Mouse (Mus musculus) ES-E14 (cell line): ENCODE data around the gene Hectd4. TPM values are rescaled to one million over a fixed set of nuclear protein-coding genes. Genes with fewer than 3 reads are reported as not detected.
A peak's percentile ranks its signal among the peaks of the same experiment; 100 is the strongest.
"Not testable (repeated sequence)": the region's sequence is repeated elsewhere in the genome, so short reads cannot be mapped to it uniquely, and the experiment has no call there.

Source experiments
- DNase-seq: peaks from one replicate; pipeline ENCODE4 v3.0.0-alpha.2; 2013; ENCODE audit warnings: low read depth, low spot score
- H3K27ac ChIP-seq: 2 replicates; pipeline ENCODE4 v1.5.1; 2012; ENCODE audit warnings: low read depth, mild to moderate bottlenecking, low read length, moderate library complexity, mixed read lengths; ENCODE audit not compliant: poor library complexity, insufficient read depth, severe bottlenecking
- H3K36me3 ChIP-seq: 2 replicates; pipeline ENCODE4 v1.6.1; 2012; ENCODE audit warnings: mild to moderate bottlenecking, low read length, moderate library complexity, mixed read lengths; ENCODE audit not compliant: control insufficient read depth, poor library complexity, insufficient read depth, severe bottlenecking
- H3K4me1 ChIP-seq, 2 experiments: fragments of 150-350 bp in 1 of 2; sonication (generic) in 1 of 2; 2 replicates each; pipeline ENCODE4 v1.6.1; 2012; ENCODE audit warnings: low read length in 2 of 2, mild to moderate bottlenecking in 1 of 2, mixed read lengths in 1 of 2; ENCODE audit not compliant: control insufficient read depth in 2 of 2, insufficient read depth in 2 of 2, poor library complexity in 1 of 2
- H3K4me3 ChIP-seq, 2 experiments: fragments of 150-350 bp in 1 of 2; sonication (generic) in 1 of 2; 2 replicates each; pipeline ENCODE4 v1.5.1; 2012; ENCODE audit warnings: low read length in 2 of 2, low read depth in 1 of 2, mild to moderate bottlenecking in 1 of 2, mixed read lengths in 1 of 2; ENCODE audit not compliant: insufficient read depth in 1 of 2, poor library complexity in 1 of 2, severe bottlenecking in 1 of 2
- H3K9ac ChIP-seq: 2 replicates; pipeline ENCODE4 v1.6.1; 2012; ENCODE audit warnings: low read depth, mild to moderate bottlenecking, low read length, mixed read lengths; ENCODE audit not compliant: poor library complexity, insufficient read depth, severe bottlenecking
- H3K9me3 ChIP-seq: fragments of 150-350 bp; sonication (generic); 2 replicates; pipeline ENCODE4 v1.6.1; 2012; ENCODE audit warnings: low read depth, mild to moderate bottlenecking, low read length; ENCODE audit not compliant: control insufficient read depth, insufficient read depth
- CHD2 ChIP-seq: IDR thresholded peaks from 2 replicates; pipeline ENCODE4 v1.6.1; 2014; ENCODE audit warnings: mild to moderate bottlenecking, low read depth, low read length, inconsistent platforms
- HCFC1 ChIP-seq: IDR thresholded peaks from 2 replicates; pipeline ENCODE4 v1.6.1; 2012; ENCODE audit warnings: low read length, inconsistent platforms, borderline replicate concordance; ENCODE audit not compliant: insufficient read depth
- MAFK ChIP-seq: IDR thresholded peaks from 2 replicates; pipeline ENCODE4 v1.6.1; 2014; ENCODE audit warnings: mild to moderate bottlenecking, low read depth, low read length, inconsistent platforms; ENCODE audit not compliant: insufficient read depth
- ZC3H11A ChIP-seq: IDR thresholded peaks from 2 replicates; pipeline ENCODE4 v1.6.1; 2012; ENCODE audit warnings: low read depth, mild to moderate bottlenecking, inconsistent platforms, low read length, borderline replicate concordance
- ZNF384 ChIP-seq: IDR thresholded peaks from 2 replicates; pipeline ENCODE4 v1.6.1; 2012; ENCODE audit warnings: low read depth, low read length, inconsistent platforms
- in situ Hi-C, 2 experiments: fragments of 600-800 bp; cut with MboI; formaldehyde crosslinking; loops; one replicate each; pipeline ENCODE4 v1.15.1; 2025; ENCODE audit warnings: low sequenced_read_pairs in 2 of 2, inconsistent platforms in 1 of 2; ENCODE audit not compliant: unreplicated experiment in 2 of 2
- total RNA-seq: library from RNA; depleted of rRNA; stranded (reverse); fragments of 300-350 nt; gene quantifications from 2 replicates; pipeline ENCODE4 v1.2.3, GENCODE M21; 2012

The Hectd4 gene
- total RNA-seq, 1 experiment = 14.2 TPM

- in situ Hi-C loops = loop anchor here in 1 of 2 experiments (10.0 kb wide), 1 partner anchor 166 kb away; the partner anchor contains the start of gene Trafd1
Measured at GRCm38 (mm10) chr5:121219190-121219589, 829 bp upstream of the Hectd4 start.

DNA sequence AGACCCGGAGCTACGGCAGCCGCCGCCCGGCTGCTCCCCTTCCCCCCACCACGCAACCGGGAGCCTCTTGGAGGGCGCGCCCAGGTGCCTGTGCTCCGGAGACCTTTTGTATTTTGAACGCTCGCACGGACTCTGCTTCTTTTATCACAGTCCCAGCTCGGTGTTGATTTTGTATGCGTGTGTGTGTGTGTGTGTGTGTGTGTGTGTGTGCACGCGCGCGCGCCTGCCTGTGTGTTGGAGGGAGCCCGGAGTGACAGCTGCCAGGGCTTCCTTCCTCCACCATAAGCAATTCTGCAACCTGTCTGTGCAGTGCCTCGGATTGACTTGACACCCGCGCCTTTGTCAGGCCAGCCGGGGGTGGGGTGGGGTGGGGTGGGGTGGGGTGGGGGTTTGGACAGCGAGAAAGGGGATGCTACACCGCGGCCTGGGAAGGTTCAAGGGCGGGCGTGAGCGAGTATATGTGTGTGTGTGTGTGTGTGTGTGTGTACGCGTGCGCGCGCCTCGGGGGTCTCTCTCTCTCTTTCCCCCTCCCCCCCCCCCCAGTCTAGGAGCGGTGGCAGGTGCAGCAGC lies 798 bp downstream of the Hectd4 start:
- peaks cover 0 to 2% of the 10 kb centered on the region in 2 experiments; a peak in 1 of 4 replicates for H3K4me1 ChIP-seq
- peak overlapping the region; percentile 85 to 88 for H3K4me3 ChIP-seq
- no peaks in the 10 kb centered on the region for H3K36me3 ChIP-seq
- no peak overlapping the region for H3K27ac ChIP-seq
- H3K9me3 ChIP-seq = no peaks in the 10 kb centered on the region
- peak overlapping the region; percentile 78 for H3K9ac ChIP-seq
- in situ Hi-C loops = no loop called here
- TF ChIP-seq MAFK = no peak
- no peak for TF ChIP-seq ZC3H11A
- TF ChIP-seq CHD2 = no peak
- no peak for TF ChIP-seq HCFC1
- no peak for TF ChIP-seq ZNF384
- DNase-seq = no peak

More at GRCm38 (mm10) chr5:121219190-121219589, 829 bp upstream of the Hectd4 start:
- Histone ChIP-seq H3K27ac (no peak overlapping the region), H3K36me3 (no peaks in the 10 kb centered on the region), H3K9ac (no peak overlapping the region), H3K9me3 (no peaks in the 10 kb centered on the region), H3K4me1 (peaks cover 0 to 2% of the 10 kb centered on the region in 2 experiments; a peak in 1 of 4 replicates), H3K4me3 (no peak overlapping the region)
- TF ChIP-seq ZC3H11A (no peak), ZNF384 (no peak), HCFC1 (no peak), MAFK (no peak), CHD2 (no peak)
- DNase-seq = no peak

DNA sequence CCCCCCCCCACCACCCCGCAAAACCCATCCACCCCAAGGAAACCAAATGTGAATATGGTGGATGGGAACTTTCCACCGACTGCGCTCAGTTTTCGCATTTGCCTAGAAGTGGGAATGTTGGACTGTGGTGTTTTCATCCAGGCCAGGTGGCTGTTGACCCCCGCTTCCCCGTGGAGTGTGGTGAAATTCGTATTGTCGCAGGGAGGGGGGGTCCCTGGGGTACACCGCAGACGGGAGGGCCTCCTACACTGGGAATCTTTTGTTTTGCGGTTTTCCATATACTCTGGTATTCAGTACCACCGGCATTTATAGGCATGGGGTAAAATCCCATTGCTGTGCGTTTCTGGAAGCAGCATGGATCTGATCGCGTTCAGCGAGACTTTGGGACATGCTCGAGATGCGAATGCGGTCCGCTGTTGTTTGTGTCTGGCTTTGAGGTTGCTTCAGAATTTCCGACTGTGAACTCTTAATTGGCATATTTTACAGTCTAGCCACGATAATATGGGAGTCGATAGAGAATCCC lies 1.4 kb downstream of the Hectd4 start:
- H3K9me3 ChIP-seq = no peaks in the 10 kb centered on the region
- no peak for DNase-seq
- H3K9ac ChIP-seq = peak overlapping the region; percentile 9; the same call in 1 of the 2 replicates
- peak overlapping the region; percentile 85 to 88 for H3K4me3 ChIP-seq
- no peaks in the 10 kb centered on the region for H3K36me3 ChIP-seq
- peaks cover 0 to 2% of the 10 kb centered on the region in 2 experiments; a peak in 1 of 4 replicates for H3K4me1 ChIP-seq
- no peak overlapping the region for H3K27ac ChIP-seq
- in situ Hi-C loops = no loop called here
- TF ChIP-seq ZNF384 = no peak
- TF ChIP-seq CHD2 = no peak

DNA sequence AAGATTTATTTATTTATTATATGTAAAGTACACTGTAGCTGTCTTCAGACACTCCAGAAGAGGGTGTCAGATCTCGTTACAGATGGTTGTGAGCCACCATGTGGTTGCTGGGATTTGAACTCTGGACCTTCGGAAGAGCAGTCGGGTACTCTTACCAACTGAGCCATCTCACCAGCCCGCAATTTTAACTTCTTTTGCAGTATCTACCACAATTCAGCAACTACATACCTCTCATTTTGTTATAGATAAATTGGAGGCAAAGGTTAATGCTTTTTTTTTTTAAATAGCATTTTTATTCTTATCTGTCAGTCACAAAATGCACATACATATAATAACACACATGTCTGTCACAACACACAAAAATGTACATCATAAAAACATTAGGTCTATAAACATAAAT lies 4.0 kb downstream of the Hectd4 start:
- H3K9me3 ChIP-seq, DNase-seq, H3K27ac ChIP-seq, in situ Hi-C loops, H3K4me3 ChIP-seq, H3K36me3 ChIP-seq, H3K4me1 ChIP-seq, H3K9ac ChIP-seq: not testable (repeated sequence)

GRCm38 (mm10) chr5:121224856-121225255 lies 4.8 kb downstream of the Hectd4 start:
- Histone ChIP-seq H3K4me1 (peaks cover 0 to 2% of the 10 kb centered on the region in 2 experiments; a peak in 1 of 4 replicates), H3K4me3 (no peak overlapping the region), H3K9me3 (no peaks in the 10 kb centered on the region), H3K27ac (no peak overlapping the region), H3K9ac (no peak overlapping the region), H3K36me3 (no peaks in the 10 kb centered on the region)
- TF ChIP-seq MAFK = no peak
- TF ChIP-seq ZC3H11A = no peak
- no peak for TF ChIP-seq CHD2
- TF ChIP-seq ZNF384 = no peak
- no peak for TF ChIP-seq HCFC1
- in situ Hi-C loops = no loop called here
- DNase-seq = no peak
